Mouse (Mus musculus): ENCODE measurements around the gene Tmem163.

- TF ChIP-seq EP300 (IDR thresholded peaks at IDR 0.05; ENCODE audit: low read depth) (no peak), CTCF (IDR thresholded peaks at IDR 0.05; ENCODE audit: low read depth) (no peak)
Measured at GRCm38 (mm10) chr1:127511362-127511761, 168.0 kb downstream of the Tmem163 start.
